Mouse (Mus musculus) adipocyte (in vitro differentiated cells): ENCODE measurements at regions not wholly inside any gene's neighbourhood (a gene's known extent, or its start where the extent isn't known, plus 50 kb on each side); places are given as distances from the start of the nearest gene placed in this dataset.

Experiments
- DNase-seq: peaks from one replicate; pipeline ENCODE4 v3.0.0-alpha.2; 2016; ENCODE audit warnings: low spot score

- no peak for DNase-seq
These were observed 69.5 kb upstream of the Spaca7 start for GRCm38 (mm10) chr8:12503344-12503743.

- DNase-seq, result no peak
These were observed 68.6 kb upstream of the Spaca7 start for GRCm38 (mm10) chr8:12504240-12504639.

GRCm38 (mm10) chr8:12504777-12505176, 68.1 kb upstream of the Spaca7 start:
- DNase-seq, result no peak

- DNase-seq, result no peak
These were observed 62.6 kb upstream of the Spaca7 start for GRCm38 (mm10) chr8:12510233-12510632.

GRCm38 (mm10) chr8:12513042-12513441, 59.8 kb upstream of the Spaca7 start:
- no peak for DNase-seq

- DNase-seq, result no peak
These were observed 58.7 kb upstream of the Spaca7 start for GRCm38 (mm10) chr8:12514138-12514537.

GRCm38 (mm10) chr8:12521636-12522035, 51.2 kb upstream of the Spaca7 start:
- DNase-seq, result no peak
